Mouse (Mus musculus) right cerebral cortex, postnatal 25 days (tissue): Measurements from ENCODE around the gene Mrpl34.
"Not testable (repeated sequence)": the region's sequence is repeated elsewhere in the genome, so short reads cannot be mapped to it uniquely, and the experiment has no call there.

ENCODE experiments used
- DNase-seq: peaks from one replicate; pipeline ENCODE4 v3.0.0; 2022

The Mrpl34 gene

GRCm38 (mm10) chr8:71464513-71465500, at the start of gene Mrpl34:
TSS of gene Mrpl34 (plus strand) at chr8:71464959.
- DNase-seq, result peak; percentile 95

GRCm38 (mm10) chr8:71422121-71422520, 42.6 kb upstream of the Mrpl34 start:
- DNase-seq, result no peak

GRCm38 (mm10) chr8:71432935-71433334, 31.8 kb upstream of the Mrpl34 start:
- DNase-seq, result not testable (repeated sequence)

- DNase-seq, result no peak
Measured at GRCm38 (mm10) chr8:71437041-71437440, 27.7 kb upstream of the Mrpl34 start.

- DNase-seq, result no peak
Measured at GRCm38 (mm10) chr8:71441404-71441803, 23.4 kb upstream of the Mrpl34 start.

- DNase-seq, result no peak
Measured at GRCm38 (mm10) chr8:71445096-71445495, 19.7 kb upstream of the Mrpl34 start.

GRCm38 (mm10) chr8:71451337-71451736, 13.4 kb upstream of the Mrpl34 start:
- no peak for DNase-seq

GRCm38 (mm10) chr8:71451777-71452176, 13.0 kb upstream of the Mrpl34 start:
- DNase-seq, result no peak

GRCm38 (mm10) chr8:71452669-71453068, 12.1 kb upstream of the Mrpl34 start:
- DNase-seq, result no peak

GRCm38 (mm10) chr8:71454668-71455067, 10.1 kb upstream of the Mrpl34 start:
- DNase-seq, result no peak

- no peak for DNase-seq
Measured at GRCm38 (mm10) chr8:71456906-71457305, 7.9 kb upstream of the Mrpl34 start.

- no peak for DNase-seq
Measured at GRCm38 (mm10) chr8:71457659-71458270, 7.0 kb upstream of the Mrpl34 start.

GRCm38 (mm10) chr8:71460716-71461115, 4.0 kb upstream of the Mrpl34 start:
- no peak for DNase-seq

- no peak for DNase-seq
Measured at GRCm38 (mm10) chr8:71461152-71461840, 3.5 kb upstream of the Mrpl34 start.

GRCm38 (mm10) chr8:71462191-71462590, 2.6 kb upstream of the Mrpl34 start:
- no peak for DNase-seq

GRCm38 (mm10) chr8:71462786-71463185, 2.0 kb upstream of the Mrpl34 start:
- DNase-seq, result peak; percentile 63

- peak; percentile 98 for DNase-seq
Measured at GRCm38 (mm10) chr8:71463188-71464033, 1.3 kb upstream of the Mrpl34 start, which contains the start of gene Abhd8. TSS of gene Abhd8 (minus strand) at chr8:71463655.

GRCm38 (mm10) chr8:71465733-71466132, 974 bp downstream of the Mrpl34 start:
- DNase-seq, result no peak

GRCm38 (mm10) chr8:71466198-71466597, 1.4 kb downstream of the Mrpl34 start:
- DNase-seq, result no peak

- DNase-seq, result no peak
Measured at GRCm38 (mm10) chr8:71467201-71467600, 2.4 kb downstream of the Mrpl34 start.

- DNase-seq, result no peak
Measured at GRCm38 (mm10) chr8:71468001-71468400, 3.2 kb downstream of the Mrpl34 start.

GRCm38 (mm10) chr8:71468916-71469315, 4.2 kb downstream of the Mrpl34 start, which contains the start of gene Dda1:
TSS of gene Dda1 (plus strand) at chr8:71469199.
- peak; percentile 97 for DNase-seq
